Mouse (Mus musculus) heart, adult 8-10 months (tissue): ENCODE results near the gene Vps45. TPM values are rescaled to one million over a fixed set of nuclear protein-coding genes. Genes with fewer than 3 reads are reported as not detected.
A peak's percentile ranks its signal among the peaks of the same experiment; 100 is the strongest.
"Not testable (repeated sequence)": the region's sequence is repeated elsewhere in the genome, so short reads cannot be mapped to it uniquely, and the experiment has no call there.

ENCODE experiments used
- DNase-seq: peaks from one replicate; pipeline ENCODE4 v3.0.0; 2022; ENCODE audit warnings: low spot score
- total RNA-seq, 4 experiments: library from RNA; stranded (reverse); gene quantifications; 2 replicates each; pipeline ENCODE4 v1.2.4; 2022

Gene Vps45
- total RNA-seq, 4 experiments from 2014 or later = 27.2 to 33.8 (median 30.0) TPM

DNA sequence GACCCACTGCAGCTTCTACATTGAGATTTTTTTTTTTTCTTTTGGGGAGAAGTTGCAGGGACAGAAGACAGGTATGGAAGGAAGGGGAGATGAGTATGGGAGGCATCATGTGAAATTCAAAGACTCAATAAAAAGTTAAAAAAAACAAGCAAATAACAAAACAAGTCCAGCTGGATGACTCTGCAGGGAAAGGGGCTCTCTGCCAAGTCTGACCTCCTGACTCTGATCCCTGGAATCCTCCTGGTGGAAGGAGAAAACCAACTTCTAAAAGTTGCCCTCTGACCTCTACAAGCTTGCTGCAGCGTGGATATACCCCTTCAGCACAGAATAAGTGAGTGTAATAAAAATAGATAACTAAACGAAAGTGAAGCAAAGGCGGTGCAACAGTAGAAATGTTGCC is 20.4 kb upstream of the Vps45 start:
- DNase-seq = no peak

DNA sequence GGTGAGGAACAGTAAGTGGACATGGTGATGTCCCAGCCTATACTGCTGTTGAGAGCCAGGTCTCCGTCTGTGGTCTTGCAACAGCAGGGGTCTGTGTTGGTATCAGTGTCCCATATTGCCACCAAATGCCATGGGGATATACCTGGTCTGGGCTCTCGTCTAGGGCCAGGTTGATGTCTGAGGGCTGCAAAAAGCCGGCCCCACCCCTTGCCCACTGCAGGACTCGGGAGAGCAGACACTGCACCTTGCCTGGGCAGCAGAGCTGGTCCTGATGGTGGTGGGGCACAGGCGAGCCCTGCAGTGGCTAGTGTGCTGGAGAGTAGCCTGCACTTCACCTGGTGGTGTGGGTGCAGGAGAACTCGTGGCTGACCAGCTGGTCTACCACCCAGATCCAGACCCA is 19.8 kb upstream of the Vps45 start:
- no peak for DNase-seq

DNA sequence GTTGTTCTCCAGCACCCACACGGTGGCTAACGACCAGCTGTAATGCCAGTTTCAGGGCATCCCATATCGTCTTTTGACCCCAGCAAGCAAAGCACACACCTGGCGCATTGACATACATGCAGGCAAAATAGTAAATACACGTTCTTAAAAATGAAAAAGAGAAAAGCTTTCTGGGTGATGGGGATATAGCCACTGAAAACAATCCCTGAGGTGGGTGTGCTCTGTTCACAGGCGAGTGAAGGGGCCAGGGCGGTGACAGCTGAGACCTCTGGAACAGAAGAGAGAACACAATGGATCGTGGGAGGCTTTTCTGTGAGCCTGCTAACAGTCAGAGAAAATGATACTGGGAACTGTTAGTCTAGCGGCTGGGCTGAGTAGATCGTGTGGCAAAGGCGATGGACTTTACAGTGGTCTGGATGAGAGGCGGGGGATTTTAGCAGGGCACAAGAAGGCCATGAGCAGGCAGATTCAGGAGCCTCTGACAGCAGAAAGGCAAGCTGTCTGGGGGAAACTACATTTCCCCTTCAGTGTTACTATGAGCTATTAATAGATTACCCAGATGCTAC is 14.7 kb upstream of the Vps45 start:
- DNase-seq = no peak

DNA sequence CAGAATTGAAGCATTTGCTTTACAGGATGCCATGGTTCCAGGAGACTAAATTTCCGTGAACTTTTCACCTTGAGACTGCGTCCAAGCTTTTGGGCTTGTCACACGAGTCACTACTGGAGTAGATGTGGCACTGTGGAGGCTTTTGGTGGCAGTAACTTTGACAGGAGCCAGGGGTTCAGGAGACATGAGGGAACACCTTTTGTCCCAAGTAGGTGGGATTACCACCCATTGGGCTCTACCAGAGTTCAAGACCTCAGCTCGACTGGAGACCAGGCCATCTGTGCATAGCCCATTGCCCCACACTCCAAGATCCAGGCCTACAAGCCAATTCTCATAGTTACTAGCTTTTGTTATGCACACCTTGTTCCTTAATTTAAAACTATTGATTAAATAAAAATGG is 12.0 kb upstream of the Vps45 start:
- DNase-seq = no peak

DNA sequence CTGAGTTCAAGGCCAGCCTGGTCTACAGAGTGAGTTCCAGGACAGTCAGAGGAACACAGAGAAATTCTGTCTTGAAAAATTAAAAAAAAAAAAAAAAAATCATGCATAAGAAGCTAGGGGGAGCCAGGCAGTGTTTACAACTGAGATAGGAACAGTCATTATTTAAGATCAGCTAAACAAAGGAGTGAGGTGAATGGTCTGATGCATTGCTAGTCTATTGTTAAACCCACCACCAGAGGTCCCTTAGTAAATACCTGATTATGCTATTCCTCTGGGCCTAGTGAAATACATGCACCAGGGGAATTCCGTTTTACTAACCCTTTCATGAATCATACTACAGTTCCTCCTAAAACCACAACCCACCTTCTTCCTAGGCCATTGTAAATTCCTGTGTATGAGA is 11.3 kb upstream of the Vps45 start:
- DNase-seq = no peak

DNA sequence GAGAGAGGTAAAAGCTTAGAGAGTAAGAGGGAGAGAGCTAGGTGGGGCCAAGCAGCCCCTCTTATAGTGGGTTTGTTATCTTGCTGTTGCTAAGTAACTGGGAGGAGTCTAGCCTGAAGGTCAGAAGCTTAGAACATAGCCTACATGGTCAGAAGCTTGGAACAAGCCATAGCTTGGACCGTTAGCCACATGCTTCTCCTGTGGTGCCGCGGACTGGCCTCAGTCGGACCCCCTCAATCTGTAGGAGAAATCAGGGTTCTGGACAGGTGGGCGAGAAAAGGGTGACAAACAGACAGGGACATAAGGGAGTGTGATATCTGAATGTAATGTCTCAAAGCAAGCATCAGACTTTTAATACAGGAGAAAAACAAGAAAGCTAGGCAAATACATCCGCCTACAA is 10.8 kb upstream of the Vps45 start:
- no peak for DNase-seq

DNA sequence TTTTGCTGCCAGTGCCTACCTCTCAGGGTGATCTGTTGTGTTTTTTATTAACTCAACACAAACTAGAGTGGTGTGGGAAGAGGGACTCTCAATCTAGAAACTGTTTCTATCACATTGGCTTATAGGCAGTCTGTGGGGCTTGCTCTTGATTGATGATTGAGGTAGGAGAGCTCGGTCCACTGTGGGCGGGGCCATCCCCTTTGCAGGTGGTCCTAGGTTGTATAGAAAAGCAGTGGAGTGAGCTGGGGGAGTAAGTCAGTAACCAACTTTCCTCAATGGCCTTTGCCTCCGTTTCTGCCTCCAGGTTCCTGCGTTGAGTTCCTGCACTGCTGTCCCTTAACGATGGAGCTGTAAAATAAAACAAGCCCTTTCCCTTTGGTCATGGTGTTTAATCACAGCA is 8.5 kb upstream of the Vps45 start:
- no peak for DNase-seq

DNA sequence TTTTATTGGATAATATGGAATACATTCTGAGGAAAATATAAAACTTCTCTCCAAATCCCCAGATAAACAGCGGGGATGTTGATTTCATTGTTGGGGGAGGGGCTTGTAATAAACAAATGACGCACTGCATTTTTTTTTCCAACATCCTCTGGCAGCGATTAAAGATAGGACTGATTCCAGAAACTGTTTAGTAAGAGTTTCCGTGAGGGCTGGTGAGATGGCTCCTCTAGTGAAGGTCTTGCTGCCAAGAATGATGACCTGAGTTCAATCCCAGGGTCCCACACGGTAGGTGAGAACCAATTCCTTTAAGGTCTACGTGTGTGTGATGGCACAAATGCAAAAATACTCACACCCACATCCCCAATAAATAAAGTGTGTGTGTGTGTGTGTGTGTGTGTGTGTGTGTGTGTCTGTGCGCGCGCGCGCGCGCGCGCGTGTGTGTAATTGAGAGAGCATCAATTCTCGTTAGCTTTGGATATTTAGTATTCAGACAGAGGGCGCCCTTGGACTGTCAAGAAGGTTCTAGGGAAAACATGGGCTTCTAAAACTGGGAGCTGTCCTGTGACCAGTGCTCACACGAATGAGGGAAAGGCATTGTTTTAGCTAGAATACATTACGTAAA is 7.6 kb upstream of the Vps45 start:
- peak; percentile 70 for DNase-seq

DNA sequence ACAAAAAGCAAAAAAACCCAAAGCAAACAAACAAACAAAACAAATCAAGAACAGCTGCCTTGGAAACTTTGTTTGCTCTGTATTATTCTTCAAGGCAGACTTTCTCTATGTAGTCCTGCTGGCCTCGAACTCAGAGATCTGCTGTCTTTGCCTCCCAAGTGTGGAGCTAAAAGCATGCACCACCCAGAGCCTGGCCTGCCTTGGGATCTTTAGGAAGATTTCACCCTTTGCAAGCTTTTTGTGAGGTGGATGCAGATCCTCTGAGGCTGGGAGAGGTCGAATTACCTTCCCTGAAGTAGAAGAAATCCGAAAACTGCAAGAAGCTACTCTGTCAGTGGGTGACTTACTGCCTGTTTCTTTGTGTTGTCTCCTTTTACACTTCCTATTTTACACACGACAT is 6.9 kb upstream of the Vps45 start:
- DNase-seq = no peak

DNA sequence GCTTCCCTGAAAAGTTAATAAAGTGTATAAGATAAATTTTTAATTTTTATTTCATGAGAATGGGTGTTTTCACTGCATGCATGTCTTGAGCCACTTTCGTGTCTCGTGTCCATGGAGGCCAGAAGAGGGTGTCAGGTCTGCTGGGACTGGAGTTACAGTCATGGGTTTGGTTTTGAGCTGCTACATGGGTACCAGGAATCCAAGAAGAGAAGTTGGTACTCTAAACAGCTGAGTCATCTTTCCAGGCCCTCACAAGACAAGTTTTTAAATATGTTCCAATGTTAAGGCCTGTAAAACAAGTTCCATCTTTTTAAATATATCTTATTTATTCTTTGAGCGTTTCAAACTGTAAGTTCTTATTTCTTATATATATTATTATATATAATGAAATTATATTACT is 6.0 kb upstream of the Vps45 start:
- DNase-seq = no peak

DNA sequence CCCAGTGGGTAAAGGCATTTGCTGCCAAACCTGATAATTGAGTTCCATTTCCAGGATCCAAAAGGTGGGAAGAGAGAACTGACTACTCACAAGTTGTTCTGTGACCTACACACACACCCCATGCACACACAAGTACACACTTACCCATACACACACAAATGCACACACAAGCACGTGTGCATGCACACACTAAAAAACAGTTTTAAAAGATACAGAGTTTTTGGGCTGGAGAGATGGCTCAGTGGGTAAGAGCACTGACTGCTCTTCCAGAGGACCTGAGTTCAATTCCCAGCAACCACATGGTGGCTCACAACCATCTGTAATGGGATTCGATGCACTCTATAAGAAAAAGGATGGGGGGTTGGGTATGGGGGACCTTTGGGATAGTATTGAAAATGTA is 5.0 kb upstream of the Vps45 start:
- DNase-seq = no peak

DNA sequence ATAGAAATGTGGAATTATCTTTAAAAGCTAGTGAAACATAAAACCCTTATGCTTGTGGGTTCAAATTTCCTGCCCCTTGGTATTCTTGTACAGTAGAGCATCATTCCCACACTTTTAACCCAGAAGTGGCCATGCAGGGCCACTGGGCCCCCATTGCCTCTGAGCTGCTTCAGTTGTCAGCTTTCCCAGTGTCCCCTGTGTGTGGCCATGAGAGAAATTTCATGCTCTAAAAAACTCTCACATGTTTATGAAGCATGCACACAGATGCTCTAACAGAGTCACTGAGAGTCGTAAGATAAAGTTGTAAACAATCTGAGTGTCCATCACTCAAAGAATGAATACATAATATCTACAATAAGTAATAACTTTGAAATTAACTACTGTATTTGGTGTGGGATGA is 1.9 kb upstream of the Vps45 start:
- DNase-seq = no peak

DNA sequence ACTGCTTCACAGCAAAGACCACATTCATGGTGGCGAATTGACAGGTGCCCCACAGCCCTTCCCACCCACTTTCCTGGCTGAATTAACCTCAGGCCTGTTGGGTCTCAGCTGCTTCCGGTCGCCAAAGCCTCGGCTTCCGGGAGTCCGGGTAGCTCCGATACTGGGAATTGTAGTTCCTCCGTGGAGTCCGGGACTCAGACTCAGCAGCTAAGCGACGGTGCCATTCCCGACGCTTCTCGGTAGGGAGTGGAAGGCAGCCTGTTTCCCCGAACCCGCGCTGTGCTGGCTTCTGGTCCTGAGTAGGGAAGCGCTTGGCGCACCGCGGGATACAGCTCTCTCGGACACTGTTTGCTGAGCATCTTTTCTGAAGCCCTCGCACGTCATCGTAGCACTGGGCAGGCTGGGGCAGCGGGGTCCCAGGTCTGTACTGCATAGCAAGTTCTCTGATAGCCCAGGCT is 490 bp downstream of the Vps45 start:
- DNase-seq = peak; percentile 91

DNA sequence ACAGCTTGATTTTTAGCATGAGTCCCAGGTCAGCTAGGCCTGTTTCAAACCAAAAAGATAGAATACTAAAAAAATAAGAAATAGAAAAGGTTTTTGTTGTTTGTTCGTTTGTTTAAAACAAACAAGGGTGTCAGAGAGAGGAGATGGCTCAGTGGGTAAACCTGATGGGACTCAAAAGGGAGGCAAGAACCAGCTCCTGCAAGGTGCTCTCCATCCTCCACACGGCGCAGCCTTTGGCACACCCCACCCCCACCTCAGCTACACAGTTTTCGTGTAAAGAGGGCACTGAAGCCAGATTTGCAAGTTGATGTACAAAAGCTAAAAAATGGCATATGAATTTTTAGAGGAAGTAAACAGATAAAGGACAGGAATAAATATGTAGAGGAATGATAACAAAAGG is 2.2 kb downstream of the Vps45 start:
- no peak for DNase-seq

DNA sequence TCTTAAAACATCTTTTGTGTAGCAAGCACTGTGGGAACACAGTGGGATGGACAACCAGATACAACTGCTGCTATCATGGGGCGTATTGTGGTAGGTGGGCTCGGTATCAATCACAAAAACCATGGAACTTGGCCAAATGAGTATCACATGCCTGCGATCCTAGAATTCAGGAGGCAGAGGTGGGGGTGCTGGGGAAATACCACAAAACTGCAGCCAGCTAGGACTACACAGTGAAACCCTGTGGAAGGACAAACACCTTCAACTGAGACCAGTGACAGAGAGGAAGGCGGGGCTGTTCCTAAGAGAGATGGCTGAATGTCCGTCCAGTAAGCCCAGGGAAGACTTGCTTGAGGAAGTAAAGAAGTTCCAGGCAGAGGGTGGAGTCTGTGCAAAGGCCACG is 3.0 kb downstream of the Vps45 start:
- no peak for DNase-seq

DNA sequence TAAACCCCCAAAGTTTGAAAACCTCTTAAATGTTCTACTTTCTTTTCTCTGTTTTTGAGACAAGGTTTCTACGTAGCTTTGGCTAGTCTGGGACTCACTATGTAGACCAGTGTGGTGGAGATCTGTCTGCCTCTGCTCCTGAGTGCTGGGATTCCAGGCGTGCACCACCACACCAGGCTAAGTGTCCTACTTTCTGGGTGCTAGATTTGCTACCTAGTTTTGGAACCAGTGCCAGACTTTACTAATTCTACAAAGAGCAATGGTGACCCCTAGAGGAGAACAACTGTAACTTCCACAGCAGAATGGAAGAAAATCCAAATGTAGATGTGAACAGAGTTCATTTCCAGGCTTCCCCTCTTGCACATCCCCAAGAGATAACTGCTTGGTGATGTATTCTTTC is 6.4 kb downstream of the Vps45 start:
- peak; percentile 60 for DNase-seq

DNA sequence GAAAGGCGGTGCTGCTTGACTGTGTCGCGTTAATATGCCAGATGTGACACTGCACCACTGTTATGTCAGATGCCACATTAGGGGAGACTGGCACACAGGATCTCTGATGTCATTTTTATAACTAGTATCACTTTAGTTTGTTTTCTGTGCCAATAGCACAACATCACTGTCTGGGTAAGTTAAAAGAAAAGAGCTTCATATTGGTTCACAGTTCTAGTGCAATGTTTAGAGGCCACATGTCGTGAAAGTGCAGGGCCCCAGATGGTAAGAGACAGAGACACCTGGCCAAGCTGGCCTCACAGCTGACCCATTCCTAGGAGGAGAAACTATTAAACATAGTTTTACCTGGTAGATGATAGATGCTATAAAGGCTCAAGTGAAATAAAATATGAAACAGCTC is 7.1 kb downstream of the Vps45 start:
- no peak for DNase-seq

DNA sequence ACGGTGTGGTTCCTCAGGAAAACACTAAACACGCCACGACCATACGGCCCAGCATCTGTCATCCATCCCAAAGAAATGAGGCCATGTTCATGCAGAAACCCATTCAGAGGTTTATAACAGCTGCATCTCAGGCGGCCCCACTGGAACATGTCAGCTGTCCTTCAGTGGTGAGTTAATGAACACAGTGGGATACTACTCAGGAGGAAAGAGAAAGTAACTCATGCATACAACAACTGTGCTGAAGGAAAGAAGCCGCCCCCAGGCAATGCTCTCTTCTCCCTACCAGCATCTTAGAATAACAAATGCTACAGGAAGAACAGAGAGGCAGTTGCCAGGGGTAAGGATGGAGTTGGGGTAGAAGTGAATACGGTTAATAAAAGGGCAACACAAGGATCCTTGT is 7.5 kb downstream of the Vps45 start:
- no peak for DNase-seq

DNA sequence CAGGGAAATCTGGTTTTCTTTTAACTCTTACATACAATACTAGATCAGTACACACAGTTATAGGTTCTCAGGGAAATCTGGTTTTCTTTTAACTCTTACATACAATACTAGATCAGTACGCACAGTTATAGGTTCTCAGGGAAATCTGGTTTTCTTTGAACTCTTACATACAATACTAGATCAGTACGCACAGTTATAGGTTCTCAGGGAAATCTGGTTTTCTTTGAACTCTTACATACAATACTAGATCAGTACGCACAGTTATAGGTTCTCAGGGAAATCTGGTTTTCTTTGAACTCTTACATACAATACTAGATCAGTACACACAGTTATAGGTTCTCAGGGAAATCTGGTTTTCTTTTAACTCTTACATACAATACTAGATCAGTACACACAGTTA is 13.7 kb downstream of the Vps45 start:
- DNase-seq = not testable (repeated sequence)

DNA sequence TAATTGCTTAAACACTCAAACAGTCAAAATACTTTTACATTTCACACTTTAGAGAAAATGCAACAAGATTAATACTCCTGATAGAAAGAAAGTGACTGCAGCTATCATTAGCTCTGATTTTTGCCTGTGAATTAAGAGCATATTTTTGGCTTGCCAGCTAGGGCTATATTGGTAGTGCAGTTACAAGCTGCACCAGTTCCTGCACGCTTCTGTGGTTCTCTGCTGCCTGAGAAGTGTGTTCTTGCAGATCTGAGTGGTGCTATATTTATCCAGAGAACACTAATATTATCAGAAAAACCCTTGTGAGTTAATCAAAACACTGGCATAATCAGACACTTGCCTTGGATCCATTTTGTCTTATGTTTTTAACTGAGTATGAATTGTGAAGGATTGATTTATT is 15.2 kb downstream of the Vps45 start:
- peak; percentile 36 for DNase-seq

DNA sequence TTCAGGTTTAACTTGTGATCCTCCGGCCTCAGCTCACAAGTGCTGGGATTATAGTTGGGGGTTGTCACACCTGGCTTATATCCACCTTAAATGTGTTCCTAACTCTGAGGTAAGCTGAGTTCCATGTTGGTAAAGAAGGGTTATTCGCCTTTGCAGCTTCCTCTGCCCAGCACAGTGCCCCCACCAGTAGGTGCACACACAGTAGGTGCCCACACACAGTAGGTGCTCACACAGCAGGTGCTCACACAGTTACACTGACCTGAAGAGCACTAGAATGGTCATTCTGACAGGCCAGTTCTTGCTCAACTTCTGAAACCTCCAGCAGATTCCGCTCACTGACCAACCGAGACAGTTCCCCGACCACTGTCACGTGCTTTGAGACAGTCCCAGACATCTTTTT is 17.2 kb downstream of the Vps45 start:
- DNase-seq = no peak

DNA sequence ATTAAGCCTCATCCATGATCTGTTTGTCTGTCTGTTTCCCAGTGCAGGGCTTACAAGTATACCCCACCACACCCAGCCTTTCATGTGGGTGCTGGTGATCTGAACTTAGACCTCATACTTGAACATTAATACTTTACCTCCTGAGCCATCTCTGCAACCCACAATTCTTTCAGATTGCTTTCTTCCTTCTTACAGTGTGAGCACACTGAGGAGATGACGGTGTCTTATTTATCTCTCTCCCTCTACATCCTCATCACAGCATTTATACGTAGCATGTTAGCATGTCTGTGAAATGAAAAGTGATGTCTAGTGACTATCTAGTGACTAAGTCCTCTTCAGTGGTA is 17.6 kb downstream of the Vps45 start:
- DNase-seq = no peak

DNA sequence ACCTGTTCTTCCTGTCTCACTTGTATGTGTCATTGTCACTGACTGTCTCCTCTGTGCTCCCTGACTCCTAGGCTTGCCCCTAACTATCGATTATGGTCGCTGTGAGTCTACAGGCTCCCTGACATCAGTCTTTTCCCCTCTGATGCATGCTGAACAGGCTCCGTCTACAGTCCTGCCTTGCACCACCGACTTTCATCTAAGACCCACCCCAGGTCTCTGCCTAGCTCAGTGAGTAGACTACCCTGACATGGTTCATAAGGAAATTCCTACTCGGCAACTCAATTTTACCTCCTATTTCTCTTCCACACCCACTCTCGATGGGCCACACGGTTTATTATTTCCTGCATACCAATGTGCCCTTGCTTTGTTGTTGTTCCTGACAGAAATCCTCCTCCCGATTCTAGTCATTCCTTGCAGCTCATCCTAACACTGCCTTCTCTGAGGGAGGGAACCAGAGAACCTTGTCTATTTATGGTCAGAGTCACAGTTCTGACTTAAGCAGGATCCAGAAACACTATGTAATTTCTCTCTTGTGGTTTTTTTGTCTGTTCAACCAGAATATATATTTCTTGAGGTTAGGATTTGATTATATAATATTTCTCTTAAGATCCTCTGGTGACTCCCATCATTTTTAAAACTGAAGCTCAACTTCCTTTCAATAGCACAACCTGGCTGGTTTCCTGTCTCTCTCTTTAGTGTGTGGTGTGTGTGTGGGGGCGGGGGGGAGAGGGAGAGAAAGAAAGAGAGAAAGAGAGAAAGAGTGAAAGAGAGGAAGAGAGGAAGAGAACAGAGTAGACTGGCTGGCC is 18.2 kb downstream of the Vps45 start:
- no peak for DNase-seq
